Mouse (Mus musculus) stomach, embryonic 16.5 days (tissue): ENCODE results near the gene Olfr283. TPM values are rescaled to one million over a fixed set of nuclear protein-coding genes. Genes with fewer than 3 reads are reported as not detected.

Experiments
- ATAC-seq: fragments of 200-750 bp; cut with Nextera tagmentation; 2 replicates; pipeline ENCODE4 v1.8.0; 2017; ENCODE audit warnings: moderate number of reproducible peaks, moderate TSS enrichment; ENCODE audit not compliant: insufficient read depth, low FRiP score
- H3K27ac ChIP-seq: fragments of 300-500 bp; sonication (generic); 2 replicates; pipeline ENCODE4 v1.5.1; 2014; ENCODE audit warnings: low read length
- H3K27me3 ChIP-seq: fragments of 300-500 bp; sonication (generic); 2 replicates; pipeline ENCODE4 v1.6.1; 2014; ENCODE audit warnings: low read length, control low read depth, mixed read lengths; ENCODE audit not compliant: control insufficient read depth, insufficient read depth
- H3K36me3 ChIP-seq: fragments of 300-500 bp; sonication (generic); 2 replicates; pipeline ENCODE4 v1.6.1; 2014; ENCODE audit warnings: low read length; ENCODE audit not compliant: control insufficient read depth, insufficient read depth
- H3K4me1 ChIP-seq: fragments of 300-500 bp; sonication (generic); 2 replicates; pipeline ENCODE4 v1.6.1; 2014; ENCODE audit warnings: low read length, control low read depth, mixed read lengths; ENCODE audit not compliant: control insufficient read depth, insufficient read depth
- H3K4me2 ChIP-seq: fragments of 300-500 bp; sonication (generic); 2 replicates; pipeline ENCODE4 v1.6.1; 2014; ENCODE audit warnings: low read depth, low read length, mixed read lengths
- H3K4me3 ChIP-seq: fragments of 300-500 bp; sonication (generic); replicated peaks from 2 replicates; pipeline ENCODE4 v1.5.1; 2014; ENCODE audit warnings: mild to moderate bottlenecking, low read length
- H3K9ac ChIP-seq: fragments of 300-500 bp; sonication (generic); 2 replicates; pipeline ENCODE4 v1.6.1; 2014; ENCODE audit warnings: low read length
- H3K9me3 ChIP-seq: fragments of 300-500 bp; sonication (generic); replicated peaks from 2 replicates; pipeline ENCODE4 v1.6.1; 2016; ENCODE audit warnings: low read length, control low read depth; ENCODE audit not compliant: control insufficient read depth
- WGBS: fragments of 180-500 bp; shearing (Covaris S2); extraction: QIAGEN DNeasy Blood & Tissue Kit; methylation state at CpG from one replicate; pipeline ENCODE4 v1.1.7; 2014; 5-methylcytosine and 5-hydroxymethylcytosine counted together
- polyA plus RNA-seq: library from polyadenylated mRNA; unstranded; fragments of >200 nt; fragmentation: Nextera tagmentation; extraction: Ambion mirVana; gene quantifications from 2 replicates; pipeline ENCODE4 v1.2.1, GENCODE M21; 2015

The Olfr283 gene
- polyA plus RNA-seq, 1 experiment from 2014 or later = not detected

DNA sequence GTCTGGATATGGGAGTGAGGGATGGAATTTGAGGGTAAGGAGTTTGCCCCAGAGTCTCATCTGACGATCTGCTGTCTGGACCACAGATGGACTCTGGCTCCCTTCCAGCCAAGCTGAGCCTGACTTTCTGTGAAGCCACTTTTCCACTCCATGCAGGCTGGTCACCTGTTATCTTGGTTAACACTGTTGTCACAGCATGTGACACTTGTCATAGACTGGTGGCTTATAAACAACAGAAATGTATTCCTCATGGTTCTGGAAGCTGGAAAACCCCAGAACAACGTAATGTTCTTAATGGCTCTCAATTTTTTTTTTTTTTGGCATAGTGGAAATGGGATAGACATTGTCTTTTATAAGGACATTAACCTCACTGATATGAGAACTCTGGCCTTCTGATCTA, 28.9 kb upstream of the Olfr283 start:
- Histone ChIP-seq H3K9me3 (no peaks in the 10 kb centered on the region), H3K36me3 (no peaks in the 10 kb centered on the region), H3K4me2 (no peak overlapping the region), H3K4me1 (no peaks in the 10 kb centered on the region), H3K27me3 (no peaks in the 10 kb centered on the region), H3K27ac (no peak overlapping the region), H3K9ac (no peak overlapping the region), H3K4me3 (no peak overlapping the region)
- WGBS = 81% methylated on average over 2 of the region's 2 CpGs
- ATAC-seq = no peak

DNA sequence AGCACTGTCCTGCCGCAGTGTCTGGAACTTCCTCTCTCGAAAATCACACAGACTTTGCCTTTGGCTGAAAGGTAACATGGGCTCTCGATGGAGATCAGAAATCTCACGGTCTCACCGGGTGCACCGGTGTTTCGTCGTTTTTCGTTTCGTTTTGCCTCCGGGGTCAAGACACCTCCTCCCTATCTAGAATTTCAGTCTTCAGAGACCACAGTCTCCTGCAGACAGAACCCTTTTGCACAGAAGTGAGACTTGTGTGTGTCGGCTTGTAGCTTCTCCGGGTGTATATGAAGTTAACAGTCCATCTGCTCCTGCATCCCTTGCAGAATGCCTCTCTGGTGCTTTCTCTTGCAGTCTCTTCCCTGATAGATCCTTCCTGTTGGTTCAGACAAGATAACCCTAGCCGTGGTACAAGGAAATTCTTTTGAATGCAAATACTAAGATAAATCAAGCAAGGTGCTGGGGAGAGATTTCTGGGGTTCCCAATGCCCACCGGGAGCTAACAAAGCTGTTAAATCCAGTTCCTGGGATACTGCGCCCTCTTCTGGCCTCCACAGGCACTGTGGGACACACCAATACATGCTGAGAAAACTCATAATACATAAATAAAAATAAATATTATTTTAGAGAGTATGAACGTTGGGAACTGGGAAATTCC, 27.8 kb upstream of the Olfr283 start:
- H3K27me3 ChIP-seq = no peaks in the 10 kb centered on the region
- 70% methylated on average over 17 of the region's 17 CpGs for WGBS
- H3K36me3 ChIP-seq = no peaks in the 10 kb centered on the region
- H3K9ac ChIP-seq = no peak overlapping the region
- no peak overlapping the region for H3K4me2 ChIP-seq
- H3K4me3 ChIP-seq = no peak overlapping the region
- H3K27ac ChIP-seq = no peak overlapping the region
- no peak for ATAC-seq
- no peaks in the 10 kb centered on the region for H3K4me1 ChIP-seq
- H3K9me3 ChIP-seq = no peaks in the 10 kb centered on the region

DNA sequence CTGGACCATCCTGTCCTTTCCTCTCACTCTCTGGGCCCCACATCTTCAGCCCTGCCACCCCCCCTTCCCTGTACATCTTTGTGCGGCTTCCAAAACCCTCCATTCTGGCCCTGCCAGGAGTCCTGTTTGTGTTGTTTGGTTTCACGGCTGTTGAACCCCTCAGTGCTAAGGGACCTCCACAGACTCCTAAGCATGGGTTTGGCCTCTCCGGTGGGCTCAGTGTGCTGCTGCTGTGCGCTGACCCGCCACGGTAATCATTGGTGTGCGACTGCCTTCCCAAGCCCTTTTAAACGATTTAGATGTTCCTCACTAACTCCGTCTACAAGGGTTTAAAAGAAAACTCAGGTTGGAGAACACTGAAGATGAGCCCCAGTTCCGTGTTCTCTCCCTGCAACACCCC, 21.6 kb upstream of the Olfr283 start:
- Histone ChIP-seq H3K4me3 (no peak overlapping the region), H3K9me3 (no peaks in the 10 kb centered on the region), H3K4me2 (no peak overlapping the region), H3K9ac (no peak overlapping the region), H3K36me3 (no peaks in the 10 kb centered on the region), H3K27me3 (no peaks in the 10 kb centered on the region), H3K27ac (no peak overlapping the region), H3K4me1 (no peaks in the 10 kb centered on the region)
- ATAC-seq = no peak
- 84% methylated on average over 10 of the region's 10 CpGs for WGBS

GRCm38 (mm10) chr15:98397136-98397535, 16.4 kb upstream of the Olfr283 start:
- H3K9ac ChIP-seq = no peak overlapping the region
- no peak overlapping the region for H3K27ac ChIP-seq
- no peaks in the 10 kb centered on the region for H3K27me3 ChIP-seq
- H3K4me3 ChIP-seq = no peak overlapping the region
- H3K4me2 ChIP-seq = no peak overlapping the region
- ATAC-seq = no peak
- no peaks in the 10 kb centered on the region for H3K4me1 ChIP-seq
- 63% methylated on average over 1 of the region's 1 CpGs for WGBS
- H3K9me3 ChIP-seq = no peaks in the 10 kb centered on the region
- no peaks in the 10 kb centered on the region for H3K36me3 ChIP-seq

DNA sequence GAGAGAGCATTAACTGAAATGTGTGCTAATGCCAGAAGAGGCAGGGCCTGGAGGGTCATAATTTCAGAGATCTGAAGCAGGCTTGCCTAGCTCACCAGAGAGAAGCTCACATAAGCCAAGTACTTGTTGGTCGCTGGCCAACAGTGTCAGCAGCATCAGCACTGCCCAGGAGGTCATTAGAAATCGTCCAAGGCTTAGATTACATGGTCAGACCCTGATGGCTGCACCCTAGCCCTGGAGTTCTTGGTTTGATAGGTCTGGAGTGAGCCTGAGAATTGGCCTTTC, 11.1 kb upstream of the Olfr283 start:
- H3K27me3 ChIP-seq = no peaks in the 10 kb centered on the region
- H3K4me3 ChIP-seq = no peak overlapping the region
- no peaks in the 10 kb centered on the region for H3K4me1 ChIP-seq
- WGBS = 31% methylated on average over 2 of the region's 2 CpGs
- no peak overlapping the region for H3K27ac ChIP-seq
- no peaks in the 10 kb centered on the region for H3K36me3 ChIP-seq
- H3K4me2 ChIP-seq = no peak overlapping the region
- no peaks in the 10 kb centered on the region for H3K9me3 ChIP-seq
- no peak for ATAC-seq
- H3K9ac ChIP-seq = no peak overlapping the region

- H3K27ac ChIP-seq = no peak overlapping the region
- WGBS = 63% methylated on average over 10 of the region's 10 CpGs
- no peaks in the 10 kb centered on the region for H3K27me3 ChIP-seq
- H3K4me1 ChIP-seq = no peaks in the 10 kb centered on the region
- H3K4me3 ChIP-seq = no peak overlapping the region
- no peak overlapping the region for H3K9ac ChIP-seq
- ATAC-seq = no peak
- H3K9me3 ChIP-seq = no peaks in the 10 kb centered on the region
- H3K36me3 ChIP-seq = no peaks in the 10 kb centered on the region
- H3K4me2 ChIP-seq = no peak overlapping the region
Observed at GRCm38 (mm10) chr15:98391081-98391902, 10.5 kb upstream of the Olfr283 start.

DNA sequence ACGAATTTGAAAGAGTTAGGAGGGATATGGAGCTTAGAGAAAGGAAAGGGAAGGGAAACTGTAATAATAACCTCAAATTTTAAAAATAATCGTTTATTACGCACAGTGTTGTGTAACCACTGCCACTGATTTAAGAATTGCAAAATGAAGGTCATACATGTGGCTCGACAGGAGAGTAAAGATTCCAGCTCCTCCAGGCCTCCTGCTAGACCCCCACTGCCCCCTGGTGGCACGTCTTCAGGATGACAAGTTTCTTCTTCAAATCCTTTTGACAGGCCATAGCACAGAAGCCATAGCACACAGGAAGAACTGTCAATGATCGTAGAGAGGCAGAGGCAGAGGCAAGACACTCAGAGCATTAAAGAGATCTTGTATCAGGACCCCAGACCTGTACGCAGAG, 9.1 kb upstream of the Olfr283 start:
- no peak for ATAC-seq
- Histone ChIP-seq H3K36me3 (no peaks in the 10 kb centered on the region), H3K9ac (no peak overlapping the region), H3K9me3 (no peaks in the 10 kb centered on the region), H3K4me1 (no peaks in the 10 kb centered on the region), H3K27ac (no peak overlapping the region), H3K4me3 (no peak overlapping the region), H3K27me3 (no peaks in the 10 kb centered on the region), H3K4me2 (no peak overlapping the region)
- WGBS = 31% methylated on average over 7 of the region's 7 CpGs

DNA sequence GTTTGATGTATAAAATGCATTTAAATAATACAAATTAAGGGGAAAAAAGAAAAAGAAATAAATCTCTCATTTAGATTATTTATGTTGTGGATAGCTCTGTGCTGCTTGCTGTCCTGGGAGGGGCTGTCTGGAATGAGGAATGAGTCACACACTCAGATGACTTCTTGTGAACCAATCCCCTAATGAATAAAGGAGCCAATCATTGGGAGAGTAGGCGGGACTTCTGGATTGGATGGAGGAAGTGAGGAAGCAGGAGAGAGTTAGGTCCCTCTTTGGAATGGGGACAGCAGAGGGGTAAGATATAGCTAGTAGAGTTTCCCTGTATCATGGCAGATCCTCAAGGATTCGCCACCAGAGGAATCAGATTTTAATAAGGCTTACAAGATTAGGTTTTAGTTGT, 6.9 kb upstream of the Olfr283 start:
- H3K27ac ChIP-seq = no peak overlapping the region
- no peaks in the 10 kb centered on the region for H3K9me3 ChIP-seq
- no peaks in the 10 kb centered on the region for H3K36me3 ChIP-seq
- H3K4me3 ChIP-seq = no peak overlapping the region
- no peak overlapping the region for H3K4me2 ChIP-seq
- WGBS = 76% methylated on average over 2 of the region's 2 CpGs
- H3K27me3 ChIP-seq = no peaks in the 10 kb centered on the region
- H3K4me1 ChIP-seq = no peaks in the 10 kb centered on the region
- no peak for ATAC-seq
- no peak overlapping the region for H3K9ac ChIP-seq

GRCm38 (mm10) chr15:98378209-98378608, 2.5 kb downstream of the Olfr283 start:
- ATAC-seq = no peak
- Histone ChIP-seq H3K4me1 (no peaks in the 10 kb centered on the region), H3K36me3 (no peaks in the 10 kb centered on the region), H3K4me2 (no peak overlapping the region), H3K27me3 (no peaks in the 10 kb centered on the region), H3K9me3 (no peaks in the 10 kb centered on the region), H3K9ac (no peak overlapping the region), H3K4me3 (no peak overlapping the region), H3K27ac (no peak overlapping the region)
- WGBS = 86% methylated on average over 13 of the region's 13 CpGs
